ENCODE assay signal across 12 mouse cellular contexts in genomic region chr2:138274086-138274485, GRCm38 (mm10). TPM values are rescaled to one million over a fixed set of nuclear protein-coding genes. Genes with fewer than 3 reads are reported as not detected.
"Had no signal": no experiment of that assay in that cellular context is flagged by ENCODE, and none has a peak within 500 bp of the region (broad histone marks: within the 10 kb centered on the region; RNA-seq: fewer than 3 reads in every experiment).

No protein-coding gene starts in this region.

- H3K4me2 ChIP-seq: limb, embryonic 12.5 days; liver, embryonic 13.5 days; midbrain, embryonic 13.5 days had no signal

- H3K4me3 ChIP-seq: limb, embryonic 12.5 days; liver, embryonic 13.5 days; midbrain, embryonic 13.5 days had no signal

- H3K27ac ChIP-seq: kidney, postnatal 0 days; limb, embryonic 12.5 days; liver, embryonic 13.5 days; midbrain, embryonic 13.5 days had no signal

- H3K36me3 ChIP-seq: limb, embryonic 12.5 days; liver, embryonic 13.5 days; midbrain, embryonic 13.5 days had no signal

- ATAC-seq: hindbrain, embryonic 16.5 days; inflammation-experienced regulatory T-cells, adult 6 months; midbrain, embryonic 13.5 days had no signal

- DNase-seq: kidney, adult 8-10 months; kidney, postnatal 36 days; layer of hippocampus, adult 9-11 months; liver, embryonic 13.5 days; lung, adult 2 months; thymus, adult 2 months; thymus, postnatal 25 days had no signal

- H3K9ac ChIP-seq: limb, embryonic 12.5 days; liver, embryonic 13.5 days; midbrain, embryonic 13.5 days had no signal

- H3K27me3 ChIP-seq: limb, embryonic 12.5 days; liver, embryonic 13.5 days; midbrain, embryonic 13.5 days had no signal

- H3K9me3 ChIP-seq: limb, embryonic 12.5 days; liver, embryonic 13.5 days; midbrain, embryonic 13.5 days had no signal

RNA-seq across cellular contexts. Expression of gene Btbd3, which starts 17.7 kb away (rescaled TPM):
- polyA plus RNA-seq: inflammation-experienced regulatory T-cells, adult 6 months had no signal
